Mouse (Mus musculus): Measurements from ENCODE around the gene Il1rap. TPM values are rescaled to one million over a fixed set of nuclear protein-coding genes. Genes with fewer than 3 reads are reported as not detected.

Gene Il1rap
- polyA plus RNA-seq, 1 experiment from 2014 or later, result 14.0 TPM

- no peak overlapping the region for H3K9ac ChIP-seq
- peak; percentile 28; the same call in 1 of the 2 replicates for ATAC-seq (ENCODE audit: insufficient read depth)
- H3K4me3 ChIP-seq (ENCODE audit: low read depth, low read length), result no peak overlapping the region
- no peaks in the 10 kb centered on the region for H3K4me1 ChIP-seq (ENCODE audit: insufficient read depth)
- no peaks in the 10 kb centered on the region for H3K9me3 ChIP-seq (ENCODE audit: low read depth, low read length)
- WGBS, result 43% methylated on average over 5 of the region's 5 CpGs
- no peak overlapping the region for H3K4me2 ChIP-seq
- H3K27me3 ChIP-seq (ENCODE audit: insufficient read depth, low read length), result no peaks in the 10 kb centered on the region
- DNase-seq, result peak; percentile 41
- H3K27ac ChIP-seq (ENCODE audit: low read depth), result no peak overlapping the region
- H3K36me3 ChIP-seq (ENCODE audit: insufficient read depth), result no peaks in the 10 kb centered on the region
- TF ChIP-seq CTCF (IDR thresholded peaks at IDR 0.05; ENCODE audit: low read depth), result no peak
These were observed 142.6 kb downstream of the Il1rap start for GRCm38 (mm10) chr16:26723952-26724747.

GRCm38 (mm10) chr16:26728139-26728538 lies 146.6 kb downstream of the Il1rap start:
- H3K27ac ChIP-seq (ENCODE audit: low read depth), result no peak overlapping the region
- 38% methylated on average over 3 of the region's 3 CpGs for WGBS
- no peaks in the 10 kb centered on the region for H3K9me3 ChIP-seq (ENCODE audit: low read depth, low read length)

GRCm38 (mm10) chr16:26730941-26731340 lies 149.4 kb downstream of the Il1rap start:
- no peaks in the 10 kb centered on the region for H3K4me1 ChIP-seq (ENCODE audit: insufficient read depth)
- H3K4me3 ChIP-seq (ENCODE audit: low read depth, low read length), result no peak overlapping the region
- H3K27ac ChIP-seq (ENCODE audit: low read depth), result no peak overlapping the region
- 70% methylated on average over 1 of the region's 1 CpGs for WGBS
- no peak for ATAC-seq (ENCODE audit: insufficient read depth)
- no peaks in the 10 kb centered on the region for H3K9me3 ChIP-seq (ENCODE audit: low read depth, low read length)
- no peak for DNase-seq
- no peaks in the 10 kb centered on the region for H3K36me3 ChIP-seq (ENCODE audit: insufficient read depth)
- TF ChIP-seq CTCF (IDR thresholded peaks at IDR 0.05; ENCODE audit: low read depth), result no peak
- H3K27me3 ChIP-seq (ENCODE audit: insufficient read depth, low read length), result no peaks in the 10 kb centered on the region
- no peak overlapping the region for H3K4me2 ChIP-seq
- H3K9ac ChIP-seq, result no peak overlapping the region

More at GRCm38 (mm10) chr16:26728139-26728538, 146.6 kb downstream of the Il1rap start:
- no peak overlapping the region for H3K4me3 ChIP-seq (ENCODE audit: low read depth, low read length)
- no peak overlapping the region for H3K9ac ChIP-seq
- no peaks in the 10 kb centered on the region for H3K4me1 ChIP-seq (ENCODE audit: insufficient read depth)
- H3K27me3 ChIP-seq (ENCODE audit: insufficient read depth, low read length), result no peaks in the 10 kb centered on the region
- DNase-seq (no peak), ATAC-seq (ENCODE audit: insufficient read depth) (no peak)
- no peaks in the 10 kb centered on the region for H3K36me3 ChIP-seq (ENCODE audit: insufficient read depth)
- H3K4me2 ChIP-seq, result no peak overlapping the region
- no peak for TF ChIP-seq CTCF (IDR thresholded peaks at IDR 0.05; ENCODE audit: low read depth)

GRCm38 (mm10) chr16:26732566-26732965 lies 151.1 kb downstream of the Il1rap start:
- no peak overlapping the region for H3K9ac ChIP-seq
- no peak for TF ChIP-seq CTCF (IDR thresholded peaks at IDR 0.05; ENCODE audit: low read depth)
- no peak overlapping the region for H3K27ac ChIP-seq (ENCODE audit: low read depth)
- no peaks in the 10 kb centered on the region for H3K4me1 ChIP-seq (ENCODE audit: insufficient read depth)
- no peaks in the 10 kb centered on the region for H3K27me3 ChIP-seq (ENCODE audit: insufficient read depth, low read length)
- 76% methylated on average over 3 of the region's 3 CpGs for WGBS
- no peak overlapping the region for H3K4me2 ChIP-seq
- H3K4me3 ChIP-seq (ENCODE audit: low read depth, low read length), result no peak overlapping the region
- no peak for DNase-seq
- no peak for ATAC-seq (ENCODE audit: insufficient read depth)
- no peaks in the 10 kb centered on the region for H3K36me3 ChIP-seq (ENCODE audit: insufficient read depth)
- no peaks in the 10 kb centered on the region for H3K9me3 ChIP-seq (ENCODE audit: low read depth, low read length)

GRCm38 (mm10) chr16:26755381-26756155 lies 174.1 kb downstream of the Il1rap start:
- Histone ChIP-seq H3K4me2 (no peak overlapping the region), H3K9me3 (ENCODE audit: low read depth, low read length) (no peaks in the 10 kb centered on the region), H3K36me3 (ENCODE audit: insufficient read depth) (no peaks in the 10 kb centered on the region), H3K27me3 (ENCODE audit: insufficient read depth, low read length) (no peaks in the 10 kb centered on the region), H3K4me3 (ENCODE audit: low read depth, low read length) (no peak overlapping the region), H3K27ac (ENCODE audit: low read depth) (no peak overlapping the region), H3K4me1 (ENCODE audit: insufficient read depth) (no peaks in the 10 kb centered on the region), H3K9ac (no peak overlapping the region)
- ATAC-seq (ENCODE audit: insufficient read depth), result no peak
- 87% methylated on average over 5 of the region's 5 CpGs for WGBS
- no peak for DNase-seq
- no peak for TF ChIP-seq CTCF (IDR thresholded peaks at IDR 0.05; ENCODE audit: low read depth)

- Histone ChIP-seq H3K9me3 (ENCODE audit: low read depth, low read length) (no peaks in the 10 kb centered on the region), H3K4me1 (ENCODE audit: insufficient read depth) (no peaks in the 10 kb centered on the region), H3K27ac (ENCODE audit: low read depth) (no peak overlapping the region), H3K4me3 (ENCODE audit: low read depth, low read length) (no peak overlapping the region), H3K9ac (no peak overlapping the region), H3K4me2 (no peak overlapping the region), H3K36me3 (ENCODE audit: insufficient read depth) (no peaks in the 10 kb centered on the region), H3K27me3 (ENCODE audit: insufficient read depth, low read length) (no peaks in the 10 kb centered on the region)
- no peak for TF ChIP-seq CTCF (IDR thresholded peaks at IDR 0.05; ENCODE audit: low read depth)
- WGBS, result 81% methylated on average over 2 of the region's 2 CpGs
- DNase-seq (no peak), ATAC-seq (ENCODE audit: insufficient read depth) (no peak)
These were observed 194.5 kb downstream of the Il1rap start for GRCm38 (mm10) chr16:26775976-26776375.

GRCm38 (mm10) chr16:26777132-26777531 lies 195.6 kb downstream of the Il1rap start:
- peak; percentile 49 for DNase-seq
- H3K4me1 ChIP-seq (ENCODE audit: insufficient read depth), result no peaks in the 10 kb centered on the region
- peak; percentile 41; the same call in 1 of the 2 replicates for TF ChIP-seq CTCF (IDR thresholded peaks at IDR 0.05; ENCODE audit: low read depth)
- no peaks in the 10 kb centered on the region for H3K27me3 ChIP-seq (ENCODE audit: insufficient read depth, low read length)
- H3K4me3 ChIP-seq (ENCODE audit: low read depth, low read length), result no peak overlapping the region
- H3K9ac ChIP-seq, result no peak overlapping the region
- no peaks in the 10 kb centered on the region for H3K9me3 ChIP-seq (ENCODE audit: low read depth, low read length)
- H3K36me3 ChIP-seq (ENCODE audit: insufficient read depth), result no peaks in the 10 kb centered on the region
- no peak overlapping the region for H3K27ac ChIP-seq (ENCODE audit: low read depth)
- H3K4me2 ChIP-seq, result no peak overlapping the region
- ATAC-seq (ENCODE audit: insufficient read depth), result no peak
- 14% methylated on average over 1 of the region's 1 CpGs for WGBS

Other genes with a start within 250 kb of the Il1rap start
- gene Cldn1, start 209.9 kb upstream of the Il1rap start, polyA plus RNA-seq (2014; fragmentation: Nextera tagmentation; extraction: Ambion mirVana), result 10.6 and 12.2 TPM in 2 replicates
- gene Cldn16, start 118.6 kb upstream of the Il1rap start, polyA plus RNA-seq (2014; fragmentation: Nextera tagmentation; extraction: Ambion mirVana), result not detected in 2 replicates
- gene Tmem207, start 54.9 kb upstream of the Il1rap start, polyA plus RNA-seq (2014; fragmentation: Nextera tagmentation; extraction: Ambion mirVana), result not detected in 2 replicates